Mouse (Mus musculus) cerebellum, postnatal 25 days (tissue): ENCODE results near the gene Cacng8.

Source experiments
- DNase-seq, 2 experiments: peaks; one replicate each; pipeline ENCODE4 v3.0.0; 2021; ENCODE audit warnings: mixed read lengths in 2 of 2

Cacng8 gene

DNA sequence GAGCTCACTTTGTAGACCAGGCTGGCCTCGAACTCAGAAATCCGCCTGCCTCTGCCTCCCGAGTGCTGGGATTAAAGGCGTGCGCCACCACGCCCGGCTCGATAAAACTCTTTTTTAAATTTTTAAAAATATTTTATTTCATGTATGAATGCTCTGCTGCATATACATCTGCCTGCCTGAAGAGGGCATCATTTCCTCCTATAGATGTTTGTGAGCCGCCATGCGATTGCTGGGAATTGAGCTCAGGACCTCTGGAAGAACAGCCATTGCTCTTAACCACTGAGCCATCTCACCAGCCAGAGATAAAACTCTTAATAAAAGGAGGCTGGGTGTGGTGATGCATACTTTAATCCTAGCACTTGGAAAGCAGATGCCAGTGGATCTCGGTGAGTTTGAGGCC is 49.5 kb downstream of the Cacng8 start:
- DNase-seq, result no peak

DNA sequence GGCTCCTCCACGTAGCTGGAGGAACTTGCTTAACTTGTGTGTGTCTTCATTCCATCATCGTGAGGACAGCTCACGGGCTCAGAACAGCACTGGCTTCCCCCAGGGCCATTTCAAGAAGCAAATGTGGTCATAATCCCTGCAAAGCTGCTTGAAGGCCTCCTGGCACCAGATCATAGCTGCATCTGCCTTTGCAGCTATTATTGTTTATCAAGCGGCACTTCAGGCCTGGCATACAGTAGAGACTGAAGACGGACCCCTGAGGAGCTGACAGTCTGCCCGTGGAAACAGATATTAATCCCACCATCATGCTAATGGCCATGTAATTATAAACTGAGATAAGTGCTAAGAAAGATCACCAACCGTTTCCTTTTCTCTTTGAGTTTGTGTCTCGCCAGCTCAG is 50.0 kb downstream of the Cacng8 start:
- DNase-seq, result no peak

DNA sequence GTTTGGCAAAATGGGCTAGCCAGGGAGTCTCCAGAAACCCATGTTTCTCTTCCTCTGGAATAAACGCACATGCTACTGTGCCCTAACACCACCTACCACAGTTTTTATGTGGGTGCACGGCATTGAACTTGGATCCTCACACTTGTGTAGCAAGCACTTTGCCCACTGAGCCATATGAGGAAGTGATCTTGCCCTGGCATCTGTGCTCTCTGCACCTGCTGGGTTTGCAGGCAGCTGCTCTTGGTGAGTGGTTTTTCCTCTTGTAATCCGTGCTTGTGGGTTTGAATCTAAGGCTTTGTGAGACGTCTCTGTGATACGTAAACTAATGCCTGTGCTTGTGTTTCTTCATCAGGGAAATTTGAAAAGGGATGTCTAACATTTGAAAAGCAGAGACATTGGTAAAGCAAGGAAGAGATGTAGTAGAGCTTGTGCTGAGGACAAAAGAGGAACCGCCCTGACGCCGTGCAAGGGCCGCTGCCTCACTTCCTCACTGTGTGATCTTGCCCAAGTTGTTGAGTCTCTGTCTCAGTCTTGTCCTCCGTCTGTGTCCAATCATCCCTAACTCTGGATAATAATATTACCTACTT is 52.1 kb downstream of the Cacng8 start:
- DNase-seq, result no peak

DNA sequence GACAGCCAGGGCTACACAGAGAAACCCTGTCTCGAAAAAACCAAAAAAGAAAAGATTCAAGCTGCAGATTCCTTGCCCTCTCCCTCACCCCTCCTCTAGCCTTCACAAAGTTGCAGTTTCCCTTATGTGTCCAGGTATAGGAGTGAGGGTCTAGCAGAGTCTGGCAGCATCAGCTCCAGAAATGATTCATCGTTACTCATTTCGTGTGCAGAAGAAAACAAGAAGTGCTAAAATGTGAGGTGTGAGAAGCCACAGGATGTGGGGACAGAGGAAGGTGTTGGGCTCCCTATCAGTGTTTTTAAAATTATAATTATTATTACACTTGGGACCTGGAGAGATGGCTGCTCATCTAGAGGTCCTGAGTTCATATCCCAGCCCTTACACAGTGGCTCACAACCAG is 54.2 kb downstream of the Cacng8 start:
- no peak for DNase-seq

DNA sequence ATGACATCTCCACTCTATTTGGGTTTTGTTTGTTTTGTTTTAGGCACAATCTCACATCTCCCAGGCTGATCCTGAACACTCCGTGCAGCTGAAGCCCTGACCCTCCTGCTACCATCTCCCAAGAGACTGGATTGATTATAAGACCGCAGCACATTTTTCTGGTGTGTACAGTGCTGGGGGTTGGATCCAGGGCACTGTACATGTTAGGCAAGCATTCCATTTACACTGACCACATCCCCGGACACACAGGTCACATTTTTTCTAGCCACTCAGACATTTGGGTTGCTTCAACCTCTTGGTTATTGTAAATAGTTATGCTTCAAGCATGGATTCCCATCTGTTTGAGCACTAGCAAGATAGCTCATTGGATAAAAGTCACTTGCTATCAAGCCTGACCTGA is 56.1 kb downstream of the Cacng8 start:
- DNase-seq, result no peak

DNA sequence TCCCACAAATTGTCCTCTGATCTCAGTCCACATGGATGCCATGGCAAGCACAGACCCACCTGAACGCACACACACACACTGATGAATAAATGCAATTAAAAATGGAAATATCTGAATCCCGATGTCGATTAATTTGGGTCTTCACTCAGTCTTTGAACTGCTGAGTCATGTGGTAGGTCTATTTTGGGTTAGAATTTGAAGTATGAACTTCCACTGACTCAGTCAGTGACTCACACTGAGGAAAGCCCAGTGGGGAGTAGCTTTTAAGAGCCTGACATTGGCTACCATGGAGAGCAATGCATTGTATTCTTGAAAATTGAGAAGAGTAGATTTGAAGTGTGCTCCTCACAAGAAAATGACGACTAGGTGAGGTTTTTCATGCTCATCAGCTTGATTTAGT is 56.5 kb downstream of the Cacng8 start:
- no peak for DNase-seq

DNA sequence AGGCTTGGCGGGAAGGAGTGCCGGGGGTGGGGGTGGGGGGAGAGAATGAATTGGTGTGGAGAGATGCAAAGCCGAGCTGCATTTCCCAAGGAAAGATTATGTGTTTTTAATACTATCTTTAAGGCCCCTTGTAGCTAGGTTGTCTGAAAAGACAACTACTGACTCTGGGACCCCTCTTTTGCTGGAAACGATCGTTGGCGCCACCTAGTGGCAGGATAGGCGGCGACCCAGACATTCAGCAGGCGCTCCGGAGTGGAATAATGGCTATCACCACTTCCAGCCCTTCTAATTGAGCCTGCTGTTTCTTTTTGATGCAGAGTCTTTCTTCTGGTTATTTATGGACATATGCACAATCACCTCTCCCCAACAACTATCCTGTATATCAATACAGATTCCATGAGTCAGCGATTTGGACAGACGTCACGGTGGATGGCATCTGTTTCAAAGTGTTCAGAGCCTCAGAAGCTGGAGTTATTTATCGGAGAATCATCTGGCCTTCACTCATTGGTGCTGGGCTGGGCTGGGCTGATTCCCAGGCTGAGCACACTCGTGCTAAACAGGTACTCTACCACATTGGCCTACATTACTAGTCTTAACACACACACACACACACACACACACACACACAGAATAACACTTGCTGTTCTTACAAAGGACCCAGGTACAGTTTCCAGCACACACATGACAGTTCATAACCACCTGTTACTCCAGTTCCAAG is 58.4 kb downstream of the Cacng8 start:
- peak; percentile 77 to 88 for DNase-seq

DNA sequence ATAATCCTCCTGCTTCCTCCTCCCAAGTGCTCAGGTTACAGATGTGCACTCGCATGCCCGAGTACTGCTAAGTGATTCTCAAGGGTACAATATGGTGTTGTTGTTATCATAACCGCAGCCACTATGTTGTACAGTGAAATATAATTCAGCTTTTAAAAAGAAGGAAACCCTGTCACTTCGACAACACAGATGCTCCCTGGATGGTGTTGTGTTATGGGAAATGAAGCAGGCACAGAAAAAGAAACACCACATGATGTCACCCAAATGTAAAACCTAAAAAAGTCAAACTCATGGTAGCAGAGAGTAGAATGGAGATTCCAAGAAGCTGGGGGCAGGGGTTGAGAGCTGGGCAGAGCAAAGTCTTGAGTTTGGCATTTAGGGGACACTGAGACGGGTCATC is 60.2 kb downstream of the Cacng8 start:
- no peak for DNase-seq

DNA sequence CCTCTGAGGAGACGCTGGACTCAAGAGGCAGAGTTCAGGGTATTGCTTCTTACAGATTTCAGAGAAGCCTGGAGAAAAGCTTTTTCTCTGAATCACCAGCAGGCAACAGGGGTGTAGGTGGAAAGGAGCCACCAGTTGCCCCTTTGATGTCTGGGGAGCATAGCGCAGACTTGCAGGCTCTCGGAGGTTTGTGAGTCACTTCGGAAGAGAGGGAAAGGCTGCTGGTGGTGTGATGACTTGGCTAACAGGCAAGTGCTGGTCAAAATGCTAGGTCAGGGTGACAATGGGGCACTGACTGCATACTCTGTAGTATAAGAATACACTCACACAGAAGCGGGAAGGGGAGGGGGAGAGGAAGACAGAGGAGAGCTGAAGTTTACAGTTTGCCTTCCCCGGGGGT is 60.7 kb downstream of the Cacng8 start:
- DNase-seq, result no peak

DNA sequence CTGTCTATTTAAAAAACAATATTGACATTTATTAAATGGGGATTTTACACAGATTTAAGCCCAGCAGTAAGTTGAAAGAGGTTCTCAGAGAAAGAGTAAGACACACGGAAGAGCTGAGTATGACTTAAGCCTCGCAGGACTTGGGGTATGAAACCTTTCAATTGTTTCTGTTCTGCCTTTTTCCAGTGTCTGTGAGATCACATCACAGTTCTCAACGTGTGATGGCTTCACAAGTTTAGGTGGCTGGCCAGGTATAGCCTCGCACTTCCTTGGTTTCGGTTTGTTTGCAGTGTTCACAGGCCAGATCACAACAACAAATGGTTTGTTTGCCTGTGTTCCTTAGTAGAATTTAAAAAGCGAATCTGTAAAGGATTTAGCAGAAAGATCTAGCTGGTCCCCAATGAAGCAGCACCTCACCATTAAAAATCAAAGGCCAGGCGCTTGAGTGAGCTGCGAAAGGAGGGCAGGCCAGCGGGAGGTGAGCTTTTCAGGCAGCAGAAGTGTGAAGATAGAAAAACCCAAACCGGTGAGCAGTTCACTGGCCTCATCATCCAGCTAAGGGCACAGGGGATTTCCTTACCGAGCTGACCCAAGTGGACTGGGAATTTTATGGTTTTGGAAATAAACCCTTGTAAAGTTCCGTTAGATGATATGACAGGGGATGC is 62.5 kb downstream of the Cacng8 start:
- no peak for DNase-seq

DNA sequence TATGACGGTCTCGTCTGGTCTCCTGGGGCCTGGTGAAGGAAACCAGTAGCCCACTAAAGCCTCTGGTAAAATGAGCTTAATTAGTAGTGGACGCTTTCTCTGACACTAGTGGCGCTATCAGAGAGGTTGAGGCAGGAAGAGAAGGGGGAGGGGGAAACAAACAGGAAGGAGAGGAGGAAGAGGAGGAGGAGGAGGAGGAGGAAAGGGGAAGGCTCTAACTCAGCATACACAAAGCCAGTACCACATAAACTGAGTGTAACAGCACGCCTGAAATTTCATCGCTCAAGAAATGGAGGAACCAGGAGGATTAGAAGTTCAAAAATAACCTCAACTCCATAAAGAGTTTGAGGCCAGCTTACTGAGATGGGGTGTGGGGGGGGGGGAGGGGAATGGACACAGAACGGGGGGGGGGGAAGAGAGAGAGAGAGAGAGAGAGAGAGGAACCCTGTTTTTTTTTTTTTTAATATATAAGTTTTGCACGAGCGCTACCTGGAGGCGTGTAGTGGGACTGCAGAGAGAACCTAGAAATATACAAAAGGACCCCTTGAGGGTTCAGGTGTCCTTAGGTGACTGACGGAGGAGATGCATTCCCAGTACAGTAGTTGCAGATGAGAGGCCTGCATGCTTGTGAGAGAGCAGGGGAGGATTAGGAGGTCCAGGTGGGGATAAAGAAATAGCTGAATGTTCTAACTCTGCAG is 63.2 kb downstream of the Cacng8 start:
- DNase-seq, result no peak

DNA sequence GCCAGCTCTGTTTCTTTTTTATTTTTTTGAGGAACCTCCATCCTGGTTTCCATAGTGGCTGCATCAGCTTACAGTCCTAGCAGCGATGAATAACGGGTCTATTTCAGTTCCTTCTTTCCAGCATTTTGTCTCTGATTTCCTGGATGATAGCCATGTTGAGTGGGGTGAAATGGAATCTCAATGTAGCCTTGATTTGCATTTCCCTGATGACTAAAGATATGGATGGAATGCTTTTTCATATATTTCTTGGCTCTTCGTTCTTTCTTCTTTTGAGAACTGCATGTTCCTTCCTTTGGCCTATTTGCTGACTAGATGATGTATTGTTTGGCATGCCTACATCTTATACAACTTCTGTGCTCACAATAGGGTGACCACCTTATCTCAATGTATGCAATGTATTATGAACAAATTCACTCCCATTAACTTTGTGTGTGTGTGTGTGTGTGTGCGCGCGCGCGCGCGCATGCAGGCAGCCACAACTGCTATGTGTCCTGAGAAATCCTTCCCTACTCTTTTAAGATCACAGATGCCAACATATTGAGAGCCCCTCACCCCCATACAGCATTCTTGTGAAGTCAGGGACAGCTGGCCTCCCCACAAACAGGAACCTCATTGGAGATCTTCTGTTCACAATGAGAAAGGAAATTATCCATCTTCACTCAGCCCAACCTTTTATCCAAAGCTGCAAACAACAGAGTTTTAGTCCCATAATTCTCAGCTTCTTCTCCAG is 66.8 kb downstream of the Cacng8 start:
- DNase-seq, result no peak

DNA sequence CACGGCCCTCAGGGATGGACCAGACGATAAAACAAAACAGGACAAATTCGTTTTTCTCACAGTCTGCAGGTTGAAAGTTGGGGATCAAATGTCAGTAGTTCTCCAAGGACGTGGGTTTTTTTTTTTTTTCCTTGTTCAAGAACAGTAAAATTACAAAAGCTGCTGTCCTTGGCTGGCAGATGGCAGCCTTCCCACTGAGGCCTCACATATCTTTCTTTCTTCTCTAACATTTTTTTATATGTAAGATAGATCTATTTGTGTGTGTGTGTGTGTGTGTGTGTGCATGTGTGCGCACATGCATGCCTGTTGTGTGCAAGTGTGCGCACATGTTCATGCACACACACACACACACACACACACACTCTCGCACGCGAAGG is 67.3 kb downstream of the Cacng8 start:
- no peak for DNase-seq

DNA sequence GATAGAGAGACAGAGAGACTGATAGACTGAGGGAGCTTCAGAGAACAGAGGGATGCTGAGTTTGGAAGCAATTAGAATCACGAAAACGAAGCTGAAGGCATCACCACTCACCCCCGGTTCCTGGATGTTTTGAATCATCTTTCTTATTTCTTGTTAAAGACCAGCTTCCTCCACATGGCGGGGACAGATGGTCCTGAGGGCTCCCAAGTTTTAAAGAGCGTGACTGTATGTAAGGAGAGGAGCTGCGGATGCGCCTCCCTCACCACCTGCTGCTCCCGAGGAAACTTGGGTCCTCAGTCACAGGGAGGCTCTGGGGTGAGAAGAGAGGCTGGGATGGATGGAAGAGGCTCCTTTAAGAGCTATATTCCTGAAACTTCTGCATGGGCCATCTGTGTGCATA is 69.8 kb downstream of the Cacng8 start:
- no peak for DNase-seq

DNA sequence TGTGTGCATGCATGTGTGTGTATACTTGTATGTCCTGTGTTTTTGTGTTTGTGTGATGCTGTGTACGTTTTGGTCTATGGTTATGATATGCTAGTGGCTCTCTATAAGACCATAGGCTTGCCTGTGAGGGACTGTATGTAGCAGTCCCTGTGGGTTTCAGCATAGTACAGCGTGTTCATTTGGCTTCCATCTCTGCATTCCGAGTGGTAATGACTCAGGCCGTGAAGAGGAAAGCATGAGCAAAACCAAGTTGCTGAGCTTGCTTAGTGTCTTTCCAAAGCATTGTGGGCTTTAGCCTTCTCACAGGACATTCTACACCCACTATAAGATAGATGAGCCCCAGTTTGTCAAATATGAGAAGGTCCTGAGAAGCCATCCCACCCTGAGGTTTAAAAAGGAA is 72.8 kb downstream of the Cacng8 start:
- DNase-seq, result no peak
